Mouse (Mus musculus): Measurements from ENCODE around the gene Hspa4. TPM values are rescaled to one million over a fixed set of nuclear protein-coding genes. Genes with fewer than 3 reads are reported as not detected.
A peak's percentile ranks its signal among the peaks of the same experiment; 100 is the strongest.
"Not testable (repeated sequence)": the region's sequence is repeated elsewhere in the genome, so short reads cannot be mapped to it uniquely, and the experiment has no call there.

The Hspa4 gene
- 100 to 1,000 TPM; 188 to 192 TPM for total RNA-seq (2021)

DNA sequence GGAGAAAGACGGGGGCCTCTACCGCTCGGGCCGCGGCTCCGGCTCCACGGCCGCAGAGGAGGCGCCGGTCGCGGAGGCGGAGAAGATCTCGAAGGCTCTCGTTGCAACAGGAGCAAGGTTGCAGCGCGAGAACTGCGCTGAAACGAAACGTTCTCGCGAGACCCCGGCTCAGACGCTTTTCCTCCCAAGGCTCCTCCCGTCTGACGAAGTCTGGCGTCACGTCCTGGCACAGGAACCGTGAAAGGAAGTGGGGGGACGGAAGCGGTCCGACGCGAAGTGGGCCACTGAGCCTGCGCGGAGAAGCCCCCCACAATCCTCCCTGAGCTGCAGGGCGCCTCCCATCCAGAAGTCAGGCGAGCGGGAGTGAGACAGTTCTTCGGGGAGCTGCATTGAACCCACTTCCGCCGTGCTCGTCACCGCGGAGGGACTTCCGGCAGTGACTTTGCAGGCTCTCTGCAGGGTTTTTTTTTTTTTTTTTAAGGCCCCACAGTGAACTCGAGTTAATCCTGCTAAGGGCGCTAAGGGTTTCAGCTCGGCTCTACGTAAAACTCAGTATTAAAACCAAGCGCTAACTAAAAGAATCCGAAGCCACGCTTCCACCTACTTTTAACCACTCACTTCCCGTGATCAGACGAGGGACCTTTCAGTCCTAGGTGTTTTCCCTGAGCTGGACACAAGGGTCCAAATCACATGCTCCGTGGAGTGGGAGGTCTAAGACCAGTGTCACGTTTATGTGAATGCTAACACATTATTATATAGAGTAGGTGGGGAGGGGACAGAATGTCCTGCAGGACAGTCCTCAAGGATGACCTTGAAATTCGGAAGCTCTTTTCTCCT is at the start of gene Hspa4:
Gene Hspa4, minus strand, starts transcription at position 128 of the 837 bp plus-strand sequence.
- intact Hi-C loops (cut with DNase I) = loop anchor here (5.0 kb wide), 1 partner anchor 52 kb away; the partner anchor contains the start of gene Aff4

DNA sequence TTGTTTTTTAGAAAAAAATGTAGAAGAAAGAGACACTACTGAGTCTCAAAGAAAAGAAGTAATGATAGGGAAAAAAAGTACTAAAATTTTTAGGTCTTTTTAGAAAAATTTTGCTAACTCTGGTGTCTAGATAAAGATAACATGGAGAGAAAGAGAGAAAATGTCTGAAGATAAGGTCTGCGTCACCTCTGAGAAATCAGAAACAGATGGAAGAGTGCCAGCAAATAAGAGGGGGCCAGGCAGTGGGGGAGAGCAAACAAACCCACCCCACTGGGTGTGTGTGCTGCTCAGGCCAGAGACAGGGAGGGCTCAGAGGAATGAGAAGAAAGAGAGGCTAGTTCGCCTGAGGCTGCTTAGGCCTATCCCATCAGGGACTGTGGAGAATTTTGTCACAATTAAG is 45.5 kb upstream of the Hspa4 start:
- no peak for DNase-seq (ENCODE audit: extremely low spot score in 1 of 2, low spot score in 2 of 2)
- intact Hi-C loops (cut with DNase I) = no loop called here

More for the DNA sequence above, at the start of gene Hspa4:
- DNase-seq (ENCODE audit: extremely low spot score in 1 of 2, low spot score in 2 of 2) = peak; percentile 99

GRCm38 (mm10) chr11:53345328-53345727 is 45.1 kb upstream of the Hspa4 start:
- DNase-seq (ENCODE audit: extremely low spot score in 1 of 2, low spot score in 2 of 2) = no peak
- intact Hi-C loops (cut with DNase I) = no loop called here

GRCm38 (mm10) chr11:53342711-53343110 is 42.5 kb upstream of the Hspa4 start:
- intact Hi-C loops (cut with DNase I) = no loop called here
- no peak for DNase-seq (ENCODE audit: extremely low spot score in 1 of 2, low spot score in 2 of 2)

DNA sequence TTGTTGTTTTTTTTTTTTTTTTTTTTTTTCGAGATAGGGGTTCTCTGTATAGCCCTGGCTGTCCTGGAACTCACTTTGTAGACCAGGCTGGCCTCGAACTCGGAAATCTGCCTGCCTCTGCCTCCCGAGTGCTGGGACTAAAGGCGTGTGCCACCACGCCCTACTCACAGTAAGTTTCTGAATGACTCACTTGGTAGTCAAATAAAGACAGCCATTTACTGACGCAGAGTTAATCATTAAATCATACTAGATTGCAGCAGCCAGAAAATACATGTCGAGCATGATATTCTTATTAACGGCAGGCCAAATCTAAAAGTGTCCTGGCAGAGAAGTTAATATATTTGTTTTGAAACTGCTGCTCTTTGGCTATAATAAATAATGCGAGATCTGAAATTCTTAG is 40.8 kb upstream of the Hspa4 start:
- intact Hi-C loops (cut with DNase I); DNase-seq (ENCODE audit: extremely low spot score in 1 of 2, low spot score in 2 of 2): not testable (repeated sequence)

DNA sequence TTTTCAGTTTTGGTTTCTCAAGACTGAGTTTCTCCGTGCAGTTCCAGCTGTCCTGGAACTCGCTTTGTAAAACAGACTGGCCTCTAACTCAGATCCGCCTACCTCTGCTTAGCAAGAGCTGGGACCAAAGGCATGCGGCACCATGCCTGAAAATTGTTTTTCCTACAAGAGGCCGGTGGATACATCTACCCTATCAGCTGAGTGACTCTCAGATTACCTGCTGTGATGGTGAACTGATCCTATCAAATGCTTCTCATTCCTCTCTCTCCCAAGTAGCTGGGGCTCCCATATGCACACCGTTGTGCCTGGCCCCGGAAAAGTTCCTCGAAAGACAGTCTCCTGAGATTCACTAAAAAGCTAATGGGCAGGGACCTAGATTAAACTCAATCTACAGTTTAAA is 37.4 kb upstream of the Hspa4 start:
- DNase-seq (ENCODE audit: extremely low spot score in 1 of 2, low spot score in 2 of 2) = no peak
- intact Hi-C loops (cut with DNase I) = no loop called here

- no peak for DNase-seq (ENCODE audit: extremely low spot score in 1 of 2, low spot score in 2 of 2)
- intact Hi-C loops (cut with DNase I) = no loop called here
These were observed 36.7 kb upstream of the Hspa4 start for GRCm38 (mm10) chr11:53336924-53337323.

- no peak for DNase-seq (ENCODE audit: extremely low spot score in 1 of 2, low spot score in 2 of 2)
- intact Hi-C loops (cut with DNase I) = no loop called here
These were observed 35.9 kb upstream of the Hspa4 start for GRCm38 (mm10) chr11:53336182-53336571.

DNA sequence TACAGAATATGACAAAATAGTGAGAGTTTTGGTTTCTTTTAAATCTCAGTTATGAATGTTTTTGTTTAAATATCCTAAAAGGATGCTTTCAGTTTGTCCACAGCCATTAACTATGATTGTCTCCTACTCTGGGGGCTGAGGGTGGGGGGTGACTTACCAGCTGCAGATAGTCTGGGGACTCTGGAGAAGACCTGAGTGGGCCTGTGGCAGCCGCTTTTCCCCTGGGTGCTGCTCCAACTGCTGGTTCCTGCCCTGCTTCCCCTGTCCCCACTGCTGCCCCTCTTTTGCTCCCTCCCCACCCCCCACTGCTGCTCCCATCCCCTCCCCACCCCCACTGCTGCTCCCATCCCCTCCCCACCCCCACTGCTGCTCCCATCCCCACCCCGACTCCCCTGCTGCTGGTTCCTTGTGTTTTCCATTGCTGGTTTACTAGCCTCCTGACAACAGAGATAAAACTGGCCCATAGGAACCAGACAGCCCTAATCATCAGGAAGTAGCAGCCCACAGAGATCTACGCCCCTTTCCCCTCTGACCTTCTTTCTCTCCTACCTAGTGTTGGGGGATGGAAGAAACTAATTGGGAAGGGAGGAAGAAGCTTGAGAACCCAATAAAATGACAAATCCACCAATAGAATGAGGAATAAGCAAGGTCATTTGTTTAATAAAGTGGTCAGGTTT is 35.4 kb upstream of the Hspa4 start:
- intact Hi-C loops (cut with DNase I) = no loop called here
- no peak for DNase-seq (ENCODE audit: extremely low spot score in 1 of 2, low spot score in 2 of 2)

DNA sequence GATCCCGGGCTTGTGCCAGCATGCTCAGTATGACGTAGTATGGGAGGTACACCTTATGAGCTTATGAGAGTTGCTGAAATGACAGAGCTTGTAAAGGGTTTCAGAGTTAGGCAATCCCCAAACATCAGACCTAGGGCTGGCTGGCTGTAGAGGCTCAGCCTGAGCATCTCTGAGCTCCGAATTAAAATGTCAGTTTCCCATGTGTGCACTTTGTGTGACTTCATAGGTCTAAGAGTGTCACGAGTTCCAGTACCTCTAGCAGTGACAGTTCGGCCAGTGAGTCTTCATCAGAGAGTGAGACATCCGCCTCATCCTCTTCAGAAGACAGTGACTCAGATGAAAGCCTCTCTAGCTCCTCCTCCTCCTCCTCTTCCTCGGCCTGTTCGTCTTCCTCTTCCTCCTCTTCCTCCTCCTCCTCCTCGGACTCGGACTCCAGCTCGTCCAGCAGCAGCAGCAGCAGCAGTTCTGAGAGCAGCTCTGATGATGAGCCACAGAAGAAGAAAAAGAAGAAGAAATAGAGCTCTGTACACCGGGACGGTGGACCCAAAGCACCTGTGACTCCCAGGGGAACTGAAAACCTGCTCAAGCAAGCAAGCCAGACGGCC is 31.9 kb upstream of the Hspa4 start:
- DNase-seq (ENCODE audit: extremely low spot score in 1 of 2, low spot score in 2 of 2) = no peak
- intact Hi-C loops (cut with DNase I) = no loop called here

GRCm38 (mm10) chr11:53331121-53331520 is 30.9 kb upstream of the Hspa4 start:
- intact Hi-C loops (cut with DNase I) = no loop called here
- DNase-seq (ENCODE audit: extremely low spot score in 1 of 2, low spot score in 2 of 2) = no peak

DNA sequence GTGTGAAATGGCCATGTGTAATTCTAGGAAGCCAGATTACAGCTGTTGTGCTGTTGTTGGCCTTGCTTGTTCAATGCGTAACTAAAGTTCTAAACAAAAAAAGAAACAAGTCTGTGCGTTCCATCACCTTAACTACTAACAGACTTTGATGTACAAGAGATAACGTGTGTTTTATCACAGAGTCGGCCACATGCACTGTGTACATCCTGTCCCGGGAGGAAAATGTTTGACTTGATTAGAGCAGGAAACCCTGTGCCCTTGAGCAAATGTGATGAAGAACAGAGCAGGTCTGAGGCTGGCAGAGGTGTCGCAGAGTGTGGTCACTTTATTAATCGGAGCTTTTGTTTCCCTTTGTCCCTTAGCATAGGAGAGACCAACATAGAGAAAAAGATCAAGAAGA is 30.1 kb upstream of the Hspa4 start:
- no peak for DNase-seq (ENCODE audit: extremely low spot score in 1 of 2, low spot score in 2 of 2)
- intact Hi-C loops (cut with DNase I) = no loop called here

DNA sequence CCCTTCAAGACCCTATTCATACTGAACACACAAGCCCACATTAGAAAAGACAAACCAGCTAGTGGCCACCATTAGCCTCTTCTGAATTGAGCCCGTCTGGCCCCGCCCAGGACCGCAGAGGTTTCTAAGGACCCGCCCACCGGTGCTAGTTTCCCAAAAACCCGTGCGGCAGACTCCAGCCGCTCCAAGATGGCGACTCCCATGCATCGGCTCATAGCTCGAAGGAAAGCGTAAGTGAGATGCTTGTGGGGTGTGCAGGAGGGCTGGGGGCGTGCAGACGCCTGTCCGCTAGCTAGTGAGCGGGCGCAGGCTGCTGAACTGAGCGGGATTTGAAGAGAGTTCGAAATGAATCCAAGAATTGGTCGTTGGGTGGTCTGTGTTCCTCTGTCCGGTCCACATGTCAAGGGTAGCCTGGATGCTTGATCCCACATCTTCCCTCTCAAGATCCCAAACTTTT is 24.3 kb upstream of the Hspa4 start, which contains the start of gene Zcchc10:
Gene Zcchc10, plus strand, starts transcription at position 168 of the 457 bp plus-strand sequence.
- peak; percentile 75 to 93 for DNase-seq (ENCODE audit: extremely low spot score in 1 of 2, low spot score in 2 of 2)
- intact Hi-C loops (cut with DNase I) = no loop called here

DNA sequence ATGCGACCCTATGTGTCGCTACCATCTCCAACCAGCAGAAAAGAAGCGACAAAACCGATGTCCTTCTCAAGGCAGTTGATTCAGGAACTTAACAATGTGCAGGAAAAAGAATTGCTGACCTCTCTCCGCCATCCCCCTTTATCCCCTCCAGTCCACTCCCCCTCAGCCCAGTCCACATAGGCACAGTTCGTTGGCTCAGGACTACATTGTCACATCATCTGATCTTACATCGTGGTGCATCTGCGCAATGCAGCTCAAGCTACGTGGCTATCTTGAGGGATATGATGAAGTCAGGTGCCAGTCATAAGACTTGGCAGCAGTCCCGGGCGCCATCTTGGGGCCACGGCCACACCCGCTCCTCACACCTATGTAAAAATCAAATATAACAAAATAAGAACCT is 19.6 kb upstream of the Hspa4 start:
- DNase-seq (ENCODE audit: extremely low spot score in 1 of 2, low spot score in 2 of 2); intact Hi-C loops (cut with DNase I): not testable (repeated sequence)

GRCm38 (mm10) chr11:53318568-53318967 is 18.3 kb upstream of the Hspa4 start:
- intact Hi-C loops (cut with DNase I); DNase-seq (ENCODE audit: extremely low spot score in 1 of 2, low spot score in 2 of 2): not testable (repeated sequence)

GRCm38 (mm10) chr11:53318041-53318440 is 17.8 kb upstream of the Hspa4 start:
- DNase-seq (ENCODE audit: extremely low spot score in 1 of 2, low spot score in 2 of 2) = no peak
- intact Hi-C loops (cut with DNase I) = no loop called here

- DNase-seq (ENCODE audit: extremely low spot score in 1 of 2, low spot score in 2 of 2) = no peak
- intact Hi-C loops (cut with DNase I) = no loop called here
These were observed 16.7 kb upstream of the Hspa4 start for GRCm38 (mm10) chr11:53316996-53317395.

- DNase-seq (ENCODE audit: extremely low spot score in 1 of 2, low spot score in 2 of 2) = no peak
- intact Hi-C loops (cut with DNase I) = no loop called here
These were observed 14.5 kb upstream of the Hspa4 start for GRCm38 (mm10) chr11:53314770-53315173.

GRCm38 (mm10) chr11:53312823-53313222 is 12.6 kb upstream of the Hspa4 start:
- intact Hi-C loops (cut with DNase I) = not testable (repeated sequence)

GRCm38 (mm10) chr11:53311385-53311784 is 11.1 kb upstream of the Hspa4 start:
- intact Hi-C loops (cut with DNase I) = no loop called here
- no peak for DNase-seq (ENCODE audit: extremely low spot score in 1 of 2, low spot score in 2 of 2)

More at GRCm38 (mm10) chr11:53312823-53313222, 12.6 kb upstream of the Hspa4 start:
- not testable (repeated sequence) for DNase-seq (ENCODE audit: extremely low spot score in 1 of 2, low spot score in 2 of 2)
